Mouse (Mus musculus) limb, embryonic 11.5 days (tissue): ENCODE results near the gene Usp10. TPM values are rescaled to one million over a fixed set of nuclear protein-coding genes. Genes with fewer than 3 reads are reported as not detected.

Source experiments
- ATAC-seq: fragments of 200-750 bp; cut with Nextera tagmentation; 2 replicates; pipeline ENCODE4 v1.8.0; 2017; ENCODE audit warnings: low read depth; ENCODE audit not compliant: insufficient number of reproducible peaks, low FRiP score, low TSS enrichment
- DNase-seq: peaks from one replicate; pipeline ENCODE4 v3.0.0-alpha.2; 2015; ENCODE audit warnings: low spot score
- H3K27ac ChIP-seq: fragments of 300-500 bp; sonication (generic); replicated peaks from 2 replicates; pipeline ENCODE4 v1.5.1; 2014; ENCODE audit warnings: low read depth, mild to moderate bottlenecking, low read length
- H3K27me3 ChIP-seq: fragments of 300-500 bp; sonication (generic); 2 replicates; pipeline ENCODE4 v1.6.1; 2014; ENCODE audit warnings: mild to moderate bottlenecking, low read length, mixed read lengths; ENCODE audit not compliant: control insufficient read depth, insufficient read depth
- H3K36me3 ChIP-seq: fragments of 300-500 bp; sonication (generic); 2 replicates; pipeline ENCODE4 v1.6.1; 2014; ENCODE audit warnings: mild to moderate bottlenecking, low read length, moderate library complexity, mixed read lengths; ENCODE audit not compliant: control insufficient read depth, insufficient read depth
- H3K4me1 ChIP-seq: fragments of 300-500 bp; sonication (generic); 2 replicates; pipeline ENCODE4 v1.6.1; 2014; ENCODE audit warnings: low read length, mixed read lengths; ENCODE audit not compliant: control insufficient read depth, insufficient read depth
- H3K4me2 ChIP-seq: fragments of 300-500 bp; sonication (generic); 2 replicates; pipeline ENCODE4 v1.6.1; 2014; ENCODE audit warnings: low read depth, mild to moderate bottlenecking, moderate library complexity; ENCODE audit not compliant: severe bottlenecking
- H3K4me3 ChIP-seq: fragments of 300-500 bp; sonication (generic); 2 replicates; pipeline ENCODE4 v1.5.1; 2014; ENCODE audit warnings: low read depth, low read length
- H3K9ac ChIP-seq: fragments of 300-500 bp; sonication (generic); 2 replicates; pipeline ENCODE4 v1.6.1; 2014; ENCODE audit warnings: mild to moderate bottlenecking, low read length
- H3K9me3 ChIP-seq: fragments of 300-500 bp; sonication (generic); 2 replicates; pipeline ENCODE4 v1.6.1; 2016; ENCODE audit warnings: low read length; ENCODE audit not compliant: control insufficient read depth
- WGBS: fragments of 180-500 bp; shearing (Covaris S2); extraction: QIAGEN DNeasy Blood & Tissue Kit; methylation state at CpG from one replicate; pipeline ENCODE4 v1.1.7; 2014; 5-methylcytosine and 5-hydroxymethylcytosine counted together
- polyA plus RNA-seq: library from polyadenylated mRNA; unstranded; fragments of >200 nt; fragmentation: Nextera tagmentation; extraction: Ambion mirVana; gene quantifications from 2 replicates; pipeline ENCODE4 v1.2.1, GENCODE M21; 2014

Usp10 gene
- polyA plus RNA-seq, 1 experiment from 2014 or later: 162 TPM

GRCm38 (mm10) chr8:119918155-119918567 lies 8.0 kb downstream of the Usp10 start:
- no peak for DNase-seq
- Histone ChIP-seq H3K4me2 (no peak overlapping the region), H3K4me1 (peaks cover 14% of the 10 kb centered on the region), H3K36me3 (no peaks in the 10 kb centered on the region; the same call in 1 of the 2 replicates), H3K27me3 (no peaks in the 10 kb centered on the region), H3K9ac (no peak overlapping the region), H3K27ac (no peak overlapping the region), H3K9me3 (no peaks in the 10 kb centered on the region), H3K4me3 (no peak overlapping the region)
- WGBS: 65% methylated on average over 1 of the region's 1 CpGs
- ATAC-seq: no peak

GRCm38 (mm10) chr8:119923259-119923658 lies 13.1 kb downstream of the Usp10 start:
- H3K27ac ChIP-seq: no peak overlapping the region
- H3K9ac ChIP-seq: no peak overlapping the region
- no peaks in the 10 kb centered on the region for H3K36me3 ChIP-seq
- H3K4me2 ChIP-seq: no peak overlapping the region
- H3K27me3 ChIP-seq: no peaks in the 10 kb centered on the region
- no peaks in the 10 kb centered on the region for H3K9me3 ChIP-seq
- H3K4me1 ChIP-seq: peaks cover 3% of the 10 kb centered on the region; the same call in 1 of the 2 replicates
- WGBS: 90% methylated on average over 5 of the region's 5 CpGs
- no peak overlapping the region for H3K4me3 ChIP-seq
- DNase-seq (no peak), ATAC-seq (no peak)

GRCm38 (mm10) chr8:119925428-119925827 lies 15.3 kb downstream of the Usp10 start:
- Histone ChIP-seq H3K9me3 (no peaks in the 10 kb centered on the region), H3K9ac (no peak overlapping the region), H3K36me3 (no peaks in the 10 kb centered on the region), H3K27me3 (no peaks in the 10 kb centered on the region), H3K27ac (no peak overlapping the region), H3K4me1 (peaks cover 3% of the 10 kb centered on the region; the same call in 1 of the 2 replicates), H3K4me3 (no peak overlapping the region), H3K4me2 (no peak overlapping the region)
- 95% methylated on average over 4 of the region's 4 CpGs for WGBS
- ATAC-seq (no peak), DNase-seq (no peak)

- Histone ChIP-seq H3K4me1 (peaks cover 3% of the 10 kb centered on the region; the same call in 1 of the 2 replicates), H3K36me3 (no peaks in the 10 kb centered on the region), H3K4me3 (no peak overlapping the region), H3K27me3 (no peaks in the 10 kb centered on the region), H3K4me2 (no peak overlapping the region), H3K9me3 (no peaks in the 10 kb centered on the region), H3K27ac (no peak overlapping the region), H3K9ac (no peak overlapping the region)
- DNase-seq (no peak), ATAC-seq (no peak)
- 82% methylated on average over 2 of the region's 2 CpGs for WGBS
Observed at GRCm38 (mm10) chr8:119926474-119926873, 16.3 kb downstream of the Usp10 start.

- Histone ChIP-seq H3K4me3 (no peak overlapping the region), H3K9ac (no peak overlapping the region), H3K27me3 (no peaks in the 10 kb centered on the region), H3K36me3 (peaks cover under 1% of the 10 kb centered on the region; the same call in 1 of the 2 replicates), H3K4me2 (no peak overlapping the region), H3K9me3 (no peaks in the 10 kb centered on the region), H3K27ac (no peak overlapping the region), H3K4me1 (no peaks in the 10 kb centered on the region)
- DNase-seq: no peak
- WGBS: 44% methylated on average over 6 of the region's 6 CpGs
- ATAC-seq: no peak
Observed at GRCm38 (mm10) chr8:119927422-119928092, 17.4 kb downstream of the Usp10 start.

GRCm38 (mm10) chr8:119931317-119931716 lies 21.2 kb downstream of the Usp10 start:
- H3K36me3 ChIP-seq: peaks cover 6% of the 10 kb centered on the region; the same call in 1 of the 2 replicates
- H3K4me2 ChIP-seq: no peak overlapping the region
- WGBS: 87% methylated on average over 4 of the region's 4 CpGs
- DNase-seq (no peak), ATAC-seq (no peak)
- no peaks in the 10 kb centered on the region for H3K4me1 ChIP-seq
- no peak overlapping the region for H3K9ac ChIP-seq
- H3K4me3 ChIP-seq: no peak overlapping the region
- no peaks in the 10 kb centered on the region for H3K27me3 ChIP-seq
- no peak overlapping the region for H3K27ac ChIP-seq
- H3K9me3 ChIP-seq: no peaks in the 10 kb centered on the region

GRCm38 (mm10) chr8:119933681-119934080 lies 23.5 kb downstream of the Usp10 start:
- no peaks in the 10 kb centered on the region for H3K27me3 ChIP-seq
- H3K4me2 ChIP-seq: no peak overlapping the region
- H3K36me3 ChIP-seq: peaks cover 15% of the 10 kb centered on the region
- H3K4me1 ChIP-seq: no peaks in the 10 kb centered on the region
- DNase-seq: no peak
- no peak overlapping the region for H3K27ac ChIP-seq
- WGBS: 93% methylated on average over 4 of the region's 4 CpGs
- H3K9me3 ChIP-seq: no peaks in the 10 kb centered on the region
- ATAC-seq: no peak
- no peak overlapping the region for H3K9ac ChIP-seq
- H3K4me3 ChIP-seq: no peak overlapping the region

- H3K4me2 ChIP-seq: no peak overlapping the region
- no peaks in the 10 kb centered on the region for H3K27me3 ChIP-seq
- WGBS: 81% methylated on average over 6 of the region's 6 CpGs
- peaks cover 15% of the 10 kb centered on the region for H3K36me3 ChIP-seq
- H3K9me3 ChIP-seq: no peaks in the 10 kb centered on the region
- no peak for ATAC-seq
- H3K4me3 ChIP-seq: no peak overlapping the region
- H3K4me1 ChIP-seq: no peaks in the 10 kb centered on the region
- no peak overlapping the region for H3K9ac ChIP-seq
- no peak for DNase-seq
- no peak overlapping the region for H3K27ac ChIP-seq
Observed at GRCm38 (mm10) chr8:119935541-119935940, 25.4 kb downstream of the Usp10 start.

GRCm38 (mm10) chr8:119938481-119938880 lies 28.3 kb downstream of the Usp10 start:
- H3K4me2 ChIP-seq: no peak overlapping the region
- WGBS: 93% methylated on average over 7 of the region's 7 CpGs
- no peak overlapping the region for H3K27ac ChIP-seq

More at GRCm38 (mm10) chr8:119938481-119938880, 28.3 kb downstream of the Usp10 start:
- H3K4me3 ChIP-seq: no peak overlapping the region
- ATAC-seq: no peak
- H3K9ac ChIP-seq: no peak overlapping the region
- no peak for DNase-seq
- no peaks in the 10 kb centered on the region for H3K4me1 ChIP-seq
- no peaks in the 10 kb centered on the region for H3K27me3 ChIP-seq
- H3K9me3 ChIP-seq: no peaks in the 10 kb centered on the region
- peaks cover 20% of the 10 kb centered on the region for H3K36me3 ChIP-seq
